Mouse (Mus musculus) MEL (cell line): ENCODE data around the gene Snx29. TPM values are rescaled to one million over a fixed set of nuclear protein-coding genes. Genes with fewer than 3 reads are reported as not detected.

Experiments used
- DNase-seq: peaks from one replicate; pipeline ENCODE4 v3.0.0; 2011; ENCODE audit warnings: low read depth, low spot score
- H3K27ac ChIP-seq: 2 replicates; pipeline ENCODE4 v1.5.1; 2012; ENCODE audit warnings: low read depth, mild to moderate bottlenecking, control low read depth, low read length, moderate library complexity; ENCODE audit not compliant: control insufficient read depth
- H3K27me3 ChIP-seq, 2 experiments: fragments of 150-350 bp in 1 of 2; sonication (generic) in 1 of 2; 2 replicates each; pipeline ENCODE4 v1.6.1; 2012; ENCODE audit warnings: low read length in 2 of 2, mild to moderate bottlenecking in 2 of 2, improper control_type of control experiment in 1 of 2, moderate library complexity in 1 of 2; ENCODE audit not compliant: insufficient read depth in 2 of 2, control insufficient read depth in 1 of 2
- H3K36me3 ChIP-seq, 2 experiments: 2 replicates each; pipeline ENCODE4 v1.6.1; 2012 to 2014; ENCODE audit warnings: low read length in 2 of 2, improper control_type of control experiment in 1 of 2, inconsistent platforms in 1 of 2, mild to moderate bottlenecking in 1 of 2; ENCODE audit not compliant: insufficient read depth in 2 of 2, control insufficient read depth in 1 of 2
- H3K4me1 ChIP-seq, 2 experiments: fragments of 150-350 bp in 1 of 2; sonication (generic) in 1 of 2; 2 replicates each; pipeline ENCODE4 v1.6.1; 2012; ENCODE audit warnings: low read length in 2 of 2, improper control_type of control experiment in 1 of 2, mild to moderate bottlenecking in 1 of 2; ENCODE audit not compliant: insufficient read depth in 2 of 2, control insufficient read depth in 1 of 2
- H3K4me3 ChIP-seq, 2 experiments: fragments of 150-350 bp in 1 of 2; sonication (generic) in 1 of 2; 2 replicates each; pipeline ENCODE4 v1.5.1; 2012; ENCODE audit warnings: low read depth in 2 of 2, low read length in 2 of 2, mild to moderate bottlenecking in 2 of 2, moderate library complexity in 2 of 2, control low read depth in 1 of 2, improper control_type of control experiment in 1 of 2; ENCODE audit not compliant: control insufficient read depth in 1 of 2, insufficient read depth in 1 of 2
- H3K79me2 ChIP-seq: 2 replicates; pipeline ENCODE4 v1.6.1; 2012; ENCODE audit warnings: mild to moderate bottlenecking, low read length, moderate library complexity; ENCODE audit not compliant: control insufficient read depth, poor library complexity, insufficient read depth
- H3K9ac ChIP-seq: 2 replicates; pipeline ENCODE4 v1.6.1; 2012; ENCODE audit warnings: low read depth, mild to moderate bottlenecking, control low read depth, low read length, moderate library complexity; ENCODE audit not compliant: control insufficient read depth, poor library complexity, severe bottlenecking
- H3K9me3 ChIP-seq: fragments of 150-350 bp; sonication (generic); replicated peaks from 2 replicates; pipeline ENCODE4 v1.6.1; 2012; ENCODE audit warnings: mild to moderate bottlenecking, low read length, improper control_type of control experiment, moderate library complexity; ENCODE audit not compliant: insufficient read depth
- BHLHE40 ChIP-seq: IDR thresholded peaks from 2 replicates; pipeline ENCODE4 v1.6.1; 2012; ENCODE audit warnings: low read depth, mild to moderate bottlenecking, inconsistent platforms, low read length, improper control_type of control experiment, borderline replicate concordance
- CHD1 ChIP-seq: IDR thresholded peaks from 2 replicates; pipeline ENCODE4 v1.6.1; 2012; ENCODE audit warnings: low read depth, mild to moderate bottlenecking, inconsistent platforms, low read length, improper control_type of control experiment
- CHD2 ChIP-seq: IDR thresholded peaks from 2 replicates; pipeline ENCODE4 v1.6.1; 2011; ENCODE audit warnings: low read length, improper control_type of control experiment
- ELF1 ChIP-seq: IDR thresholded peaks from 2 replicates; pipeline ENCODE4 v1.6.1; 2014; ENCODE audit warnings: low read depth, mild to moderate bottlenecking, inconsistent platforms, low read length, improper control_type of control experiment, moderate library complexity
- EP300 ChIP-seq, 2 experiments: IDR thresholded peaks; 2 replicates each; pipeline ENCODE4 v1.6.1; 2011; ENCODE audit warnings: improper control_type of control experiment in 2 of 2, low read length in 2 of 2, low read depth in 1 of 2, mild to moderate bottlenecking in 1 of 2
- GABPA ChIP-seq: IDR thresholded peaks from 2 replicates; pipeline ENCODE4 v1.6.1; 2012; ENCODE audit warnings: low read depth, mild to moderate bottlenecking, inconsistent platforms, low read length, improper control_type of control experiment, moderate library complexity
- HCFC1 ChIP-seq: IDR thresholded peaks from 2 replicates; pipeline ENCODE4 v1.6.1; 2012; ENCODE audit warnings: low read depth, mild to moderate bottlenecking, inconsistent platforms, low read length, improper control_type of control experiment, moderate library complexity
- JUND ChIP-seq: IDR thresholded peaks from 2 replicates; pipeline ENCODE4 v1.6.1; 2011; ENCODE audit warnings: low read depth, mild to moderate bottlenecking, improper control_type of control experiment, low read length
- KAT2A ChIP-seq: conservative IDR thresholded peaks from 2 replicates; pipeline ENCODE4 v1.6.1; 2012; ENCODE audit warnings: low read depth, low read length, improper control_type of control experiment, inconsistent platforms
- MAFK ChIP-seq: IDR thresholded peaks from 2 replicates; pipeline ENCODE4 v1.6.1; 2011; ENCODE audit warnings: low read depth, mild to moderate bottlenecking, low read length, improper control_type of control experiment, borderline replicate concordance
- MXI1 ChIP-seq: IDR thresholded peaks from 2 replicates; pipeline ENCODE4 v1.6.1; 2011; ENCODE audit warnings: mild to moderate bottlenecking, low read depth, low read length, improper control_type of control experiment
- MYB ChIP-seq: IDR thresholded peaks from 2 replicates; pipeline ENCODE4 v1.6.1; 2011; ENCODE audit warnings: mild to moderate bottlenecking, low read depth, low read length, improper control_type of control experiment
- MYC ChIP-seq: IDR thresholded peaks from 2 replicates; pipeline ENCODE4 v1.6.1; 2011; ENCODE audit warnings: low read depth, mild to moderate bottlenecking, low read length, improper control_type of control experiment, moderate library complexity
- POLR2A ChIP-seq, 2 experiments: IDR thresholded peaks; 2 replicates each; pipeline ENCODE4 v1.6.1; 2011 to 2012; ENCODE audit warnings: low read length in 2 of 2, mild to moderate bottlenecking in 2 of 2, control low read depth in 1 of 2, improper control_type of control experiment in 1 of 2, low read depth in 1 of 2, moderate library complexity in 1 of 2; ENCODE audit not compliant: control insufficient read depth in 1 of 2, insufficient read depth in 1 of 2, poor library complexity in 1 of 2
- POLR2AphosphoS5 ChIP-seq: IDR thresholded peaks from 2 replicates; pipeline ENCODE4 v1.6.1; 2012; ENCODE audit warnings: low read depth, borderline replicate concordance, mild to moderate bottlenecking, inconsistent platforms, low read length, moderate library complexity, mixed read lengths
- RAD21 ChIP-seq: IDR thresholded peaks from 2 replicates; pipeline ENCODE4 v1.6.1; 2011; ENCODE audit warnings: mild to moderate bottlenecking, low read depth, low read length, improper control_type of control experiment
- RCOR1 ChIP-seq: IDR thresholded peaks from 2 replicates; pipeline ENCODE4 v1.6.1; 2012; ENCODE audit warnings: low read depth, mild to moderate bottlenecking, inconsistent platforms, low read length, improper control_type of control experiment
- TAL1 ChIP-seq: IDR thresholded peaks from 2 replicates; pipeline ENCODE4 v1.6.1; 2012; ENCODE audit warnings: mild to moderate bottlenecking, inconsistent platforms, low read length, moderate library complexity, mixed read lengths
- TBP ChIP-seq: IDR thresholded peaks from 2 replicates; pipeline ENCODE4 v1.8.0; 2011; ENCODE audit warnings: low read depth, low read length, improper control_type of control experiment
- UBTF ChIP-seq: IDR thresholded peaks from 2 replicates; pipeline ENCODE4 v1.6.1; 2012; ENCODE audit warnings: low read depth, mild to moderate bottlenecking, inconsistent platforms, low read length, improper control_type of control experiment, moderate library complexity, borderline replicate concordance; ENCODE audit not compliant: insufficient read depth
- USF1 ChIP-seq: IDR thresholded peaks from 2 replicates; pipeline ENCODE4 v1.6.1; 2014; ENCODE audit warnings: low read depth, mild to moderate bottlenecking, inconsistent platforms, low read length, improper control_type of control experiment, moderate library complexity
- ZKSCAN1 ChIP-seq: IDR thresholded peaks from 2 replicates; pipeline ENCODE4 v1.6.1; 2012; ENCODE audit warnings: low read depth, mild to moderate bottlenecking, inconsistent platforms, low read length, improper control_type of control experiment, moderate library complexity
- ZMIZ1 ChIP-seq: IDR thresholded peaks from 2 replicates; pipeline ENCODE4 v1.6.1; 2012; ENCODE audit warnings: low read depth, mild to moderate bottlenecking, inconsistent platforms, low read length, improper control_type of control experiment, moderate library complexity
- ZNF384 ChIP-seq: IDR thresholded peaks from 2 replicates; pipeline ENCODE4 v1.6.1; 2012; ENCODE audit warnings: low read depth, mild to moderate bottlenecking, inconsistent platforms, low read length, improper control_type of control experiment
- polyA plus RNA-seq, 2 experiments: library from polyadenylated mRNA; stranded (reverse) in 1 of 2; unstranded in 1 of 2; fragments of >175 nt in 1 of 2; fragments of >200 nt in 1 of 2; gene quantifications; 2 replicates each; pipeline versions ENCODE4 v1.2.1 to v1.2.4; 2012; ENCODE audit warnings: low replicate concordance in 2 of 2, low read depth in 1 of 2; ENCODE audit not compliant: insufficient read length in 2 of 2, insufficient read depth in 1 of 2, missing spikeins in 1 of 2
- total RNA-seq: library from RNA; depleted of rRNA; stranded (reverse); fragments of 300-350 nt; gene quantifications from 2 replicates; pipeline ENCODE4 v1.2.3, GENCODE M21; 2012

Gene Snx29
- total and polyA plus RNA-seq, 3 experiments: 0.72 to 0.73 TPM; not detected in 1

DNA sequence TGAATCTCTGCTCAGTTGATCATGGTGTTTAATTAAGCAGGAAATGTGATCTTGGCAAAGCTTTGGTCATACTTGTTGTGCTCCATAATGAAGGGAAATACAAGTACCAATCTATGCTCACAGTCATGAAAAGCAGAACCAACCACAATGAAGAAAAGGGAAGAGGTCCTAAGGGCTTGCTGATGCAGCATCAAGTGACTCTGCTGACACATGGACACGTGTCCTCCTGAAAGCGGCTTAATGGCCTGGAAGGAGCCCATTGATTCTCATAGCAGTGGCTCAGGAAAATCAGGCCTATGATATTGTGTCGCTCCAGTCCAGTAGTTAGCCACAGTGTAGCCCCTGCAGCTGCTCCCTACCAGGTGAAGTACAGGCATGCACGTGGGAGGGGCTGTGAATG, 353.3 kb downstream of the Snx29 start:
- H3K4me1 ChIP-seq: no peaks in the 10 kb centered on the region
- no peak overlapping the region for H3K4me3 ChIP-seq
- H3K27me3 ChIP-seq: peaks cover 0 to 1% of the 10 kb centered on the region in 2 experiments; a peak in 1 of 4 replicates
- DNase-seq: peak; percentile 8
- H3K9ac ChIP-seq: no peak overlapping the region
- H3K36me3 ChIP-seq: no peaks in the 10 kb centered on the region
- H3K9me3 ChIP-seq: no peaks in the 10 kb centered on the region
- no peak overlapping the region for H3K27ac ChIP-seq
- H3K79me2 ChIP-seq: no peaks in the 10 kb centered on the region
- TF ChIP-seq TBP (no peak), RCOR1 (no peak), POLR2A (IDR thresholded peaks at IDR 0.05; ENCODE audit: control insufficient read depth in 1 of 2, insufficient read depth in 1 of 2, low read depth in 1 of 2, low read length in 2 of 2, poor library complexity in 1 of 2) (no peak), USF1 (no peak), KAT2A (no peak), GABPA (no peak), ZMIZ1 (no peak), ZKSCAN1 (no peak), MYC (no peak), UBTF (no peak), CHD2 (no peak), ZNF384 (no peak), POLR2AphosphoS5 (no peak)

DNA sequence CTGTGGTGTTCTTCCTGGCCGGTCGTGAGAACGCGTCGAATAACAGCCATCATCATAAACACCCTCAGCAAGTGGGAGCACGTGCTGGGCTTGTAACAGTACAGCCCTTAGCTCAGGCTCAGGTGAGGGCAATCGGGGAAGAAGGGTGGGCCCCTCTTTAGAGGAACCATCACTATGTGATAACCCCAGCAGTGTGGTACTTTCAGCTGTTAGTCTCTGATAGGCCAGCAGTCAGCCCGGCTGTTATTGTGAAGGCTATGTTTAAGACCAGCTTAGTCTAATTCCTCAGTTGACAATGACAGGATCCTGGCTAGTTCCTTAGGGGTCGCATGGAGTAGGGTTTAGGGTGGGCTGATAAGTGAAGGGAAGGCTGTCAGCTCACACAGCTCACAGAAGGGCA, 362.6 kb downstream of the Snx29 start:
- no peak for TF ChIP-seq MXI1
- TF ChIP-seq POLR2A (IDR thresholded peaks at IDR 0.05; ENCODE audit: control insufficient read depth in 1 of 2, insufficient read depth in 1 of 2, low read depth in 1 of 2, low read length in 2 of 2, poor library complexity in 1 of 2): no peak
- TF ChIP-seq JUND: no peak
- no peak for TF ChIP-seq CHD1
- TF ChIP-seq RAD21: no peak
- no peak for TF ChIP-seq HCFC1
- TF ChIP-seq EP300 (IDR thresholded peaks at IDR 0.05; ENCODE audit: low read depth in 1 of 2, low read length in 2 of 2): no peak
- no peak for TF ChIP-seq POLR2AphosphoS5
- no peak for TF ChIP-seq MYB
- no peak for TF ChIP-seq BHLHE40
- no peak for TF ChIP-seq ELF1
- no peak for TF ChIP-seq MAFK
- TF ChIP-seq TAL1: no peak
- TF ChIP-seq ZNF384: no peak
- no peak overlapping the region for H3K27ac ChIP-seq
- H3K79me2 ChIP-seq: no peaks in the 10 kb centered on the region
- no peak overlapping the region for H3K9ac ChIP-seq
- no peaks in the 10 kb centered on the region for H3K9me3 ChIP-seq
- no peaks in the 10 kb centered on the region for H3K36me3 ChIP-seq
- peak; percentile 4 for DNase-seq
- H3K4me3 ChIP-seq: no peak overlapping the region
- no peaks in the 10 kb centered on the region for H3K4me1 ChIP-seq
- H3K27me3 ChIP-seq: no peaks in the 10 kb centered on the region
